Mouse (Mus musculus) forebrain, postnatal 0 days (tissue): ENCODE measurements around the gene Hist1h2bg. TPM values are rescaled to one million over a fixed set of nuclear protein-coding genes. Genes with fewer than 3 reads are reported as not detected.
"Not testable (repeated sequence)": the region's sequence is repeated elsewhere in the genome, so short reads cannot be mapped to it uniquely, and the experiment has no call there.

Experiments used
- ATAC-seq: fragments of 200-750 bp; cut with Nextera tagmentation; 2 replicates; pipeline ENCODE4 v1.8.0; 2017; ENCODE audit warnings: mild to moderate bottlenecking, moderate library complexity
- DNase-seq: peaks from one replicate; pipeline ENCODE4 v3.0.0-alpha.2; 2015
- H3K27ac ChIP-seq: fragments of 300-500 bp; sonication (generic); 2 replicates; pipeline ENCODE4 v1.5.1; 2014; ENCODE audit warnings: low read depth, mild to moderate bottlenecking, antibody characterized with exemption, low read length, moderate library complexity, mixed read lengths
- H3K27me3 ChIP-seq: fragments of 300-500 bp; sonication (generic); 2 replicates; pipeline ENCODE4 v1.6.1; 2014; ENCODE audit warnings: mild to moderate bottlenecking, low read length, mixed read lengths; ENCODE audit not compliant: insufficient read depth
- H3K36me3 ChIP-seq: fragments of 300-500 bp; sonication (generic); 2 replicates; pipeline ENCODE4 v1.6.1; 2014; ENCODE audit warnings: mild to moderate bottlenecking, moderate library complexity; ENCODE audit not compliant: insufficient read depth
- H3K4me1 ChIP-seq: fragments of 300-500 bp; sonication (generic); 2 replicates; pipeline ENCODE4 v1.6.1; 2014; ENCODE audit warnings: antibody characterized with exemption; ENCODE audit not compliant: insufficient read depth
- H3K4me2 ChIP-seq: fragments of 300-500 bp; sonication (generic); 2 replicates; pipeline ENCODE4 v1.6.1; 2014; ENCODE audit warnings: low read depth, mild to moderate bottlenecking, moderate library complexity
- H3K4me3 ChIP-seq: fragments of 300-500 bp; sonication (generic); 2 replicates; pipeline ENCODE4 v1.5.1; 2014; ENCODE audit warnings: low read depth, low read length, mixed read lengths
- H3K9ac ChIP-seq: fragments of 300-500 bp; sonication (generic); 2 replicates; pipeline ENCODE4 v1.6.1; 2014; ENCODE audit warnings: mild to moderate bottlenecking
- H3K9me3 ChIP-seq: fragments of 300-500 bp; sonication (generic); 2 replicates; pipeline ENCODE4 v1.6.1; 2016; ENCODE audit warnings: low read length
- CTCF ChIP-seq: sonication (generic); IDR thresholded peaks from 2 replicates; pipeline ENCODE4 v1.5.1; 2016; ENCODE audit warnings: antibody characterized with exemption, control low read depth, low read depth
- WGBS: fragments of 180-500 bp; shearing (Covaris S2); extraction: QIAGEN DNeasy Blood & Tissue Kit; methylation state at CpG from one replicate; pipeline ENCODE4 v1.1.7; 2014; 5-methylcytosine and 5-hydroxymethylcytosine counted together
- polyA plus RNA-seq: library from polyadenylated mRNA; unstranded; fragments of >200 nt; fragmentation: Nextera tagmentation; extraction: Ambion mirVana; gene quantifications from 2 replicates; pipeline ENCODE4 v1.2.1, GENCODE M21; 2015
- total RNA-seq: library from RNA; depleted of rRNA; stranded (reverse); fragments of >200 nt; gene quantifications from 2 replicates; pipeline ENCODE4 v1.2.3, GENCODE M21; 2014

Gene Hist1h2bg
- total and polyA plus RNA-seq, 2 experiments from 2014 or later, result 3.6 to 367 TPM

DNA sequence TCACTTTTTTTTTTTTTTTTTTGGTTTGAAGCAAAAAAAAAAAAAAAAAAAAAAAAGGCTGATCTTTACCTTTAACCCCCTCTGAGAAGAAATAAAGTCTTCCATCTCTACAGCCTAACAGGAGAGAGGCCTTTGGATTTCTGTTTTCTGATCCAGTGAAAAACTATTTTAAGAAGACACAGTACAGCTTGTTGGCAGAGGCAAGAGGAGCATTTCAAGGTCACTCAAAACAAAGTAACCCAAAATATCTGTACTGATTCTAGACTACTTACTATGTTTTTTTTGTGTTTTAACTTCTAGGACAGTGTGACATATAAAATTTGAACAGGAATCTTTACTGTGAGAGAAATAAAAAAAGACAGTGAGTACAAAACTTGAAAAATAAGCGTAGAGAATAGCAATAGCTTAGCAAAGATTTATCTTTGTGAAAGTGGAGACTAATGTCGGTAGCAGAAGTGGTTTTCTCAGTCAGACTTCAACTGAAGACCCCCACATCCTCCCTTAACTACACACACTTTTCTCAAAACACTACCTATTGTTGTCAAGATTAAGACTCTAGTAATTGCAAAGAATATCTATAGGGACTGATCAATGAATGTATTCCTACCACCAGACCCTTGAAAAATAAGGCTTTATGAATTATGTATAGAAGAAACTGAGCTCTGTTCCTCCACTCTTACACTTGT is 41.6 kb upstream of the Hist1h2bg start:
- H3K27me3 ChIP-seq, result no peaks in the 10 kb centered on the region
- no peaks in the 10 kb centered on the region for H3K9me3 ChIP-seq
- peak overlapping the region; percentile 68 for H3K4me3 ChIP-seq
- TF ChIP-seq CTCF, result no peak
- 35% methylated on average over 2 of the region's 2 CpGs for WGBS
- H3K27ac ChIP-seq, result peak overlapping the region; percentile 98
- peak overlapping the region; percentile 82 for H3K9ac ChIP-seq
- DNase-seq (no peak), ATAC-seq (no peak)
- no peaks in the 10 kb centered on the region for H3K36me3 ChIP-seq
- H3K4me2 ChIP-seq, result peak overlapping the region; percentile 72
- peaks cover 20% of the 10 kb centered on the region for H3K4me1 ChIP-seq

DNA sequence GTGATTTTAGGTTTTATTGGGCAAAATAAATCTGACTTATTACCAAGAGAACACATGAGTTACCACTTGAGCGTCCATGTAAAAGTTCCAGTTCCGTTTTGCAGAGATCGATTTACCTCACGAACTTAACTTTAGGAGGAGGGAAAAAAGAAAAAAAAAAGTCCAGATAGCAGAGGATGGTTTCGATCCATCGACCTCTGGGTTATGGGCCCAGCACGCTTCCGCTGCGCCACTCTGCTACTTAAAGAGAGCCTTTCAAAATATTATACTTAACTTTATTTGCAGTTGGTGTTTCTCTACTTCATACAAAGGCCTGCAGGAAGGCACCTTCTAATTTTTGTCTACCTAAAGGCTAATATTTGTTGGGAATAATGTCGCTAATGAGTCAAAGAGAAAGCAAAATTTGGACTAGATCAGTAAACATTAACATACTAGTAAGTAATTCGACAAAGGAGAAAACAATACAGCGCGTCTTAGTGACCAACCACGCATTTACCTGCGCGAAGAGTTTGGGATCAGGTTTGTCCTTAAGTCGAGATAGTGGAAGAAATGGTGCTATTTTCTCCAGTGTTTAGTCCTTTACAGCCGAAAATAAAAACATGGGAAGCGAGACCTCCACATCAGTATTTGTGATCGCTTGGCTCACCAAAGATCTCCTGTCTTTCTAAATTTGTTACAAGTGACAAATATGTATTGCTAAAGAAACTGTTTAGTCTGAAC is 40.9 kb upstream of the Hist1h2bg start:
- DNase-seq, result peak; percentile 85

DNA sequence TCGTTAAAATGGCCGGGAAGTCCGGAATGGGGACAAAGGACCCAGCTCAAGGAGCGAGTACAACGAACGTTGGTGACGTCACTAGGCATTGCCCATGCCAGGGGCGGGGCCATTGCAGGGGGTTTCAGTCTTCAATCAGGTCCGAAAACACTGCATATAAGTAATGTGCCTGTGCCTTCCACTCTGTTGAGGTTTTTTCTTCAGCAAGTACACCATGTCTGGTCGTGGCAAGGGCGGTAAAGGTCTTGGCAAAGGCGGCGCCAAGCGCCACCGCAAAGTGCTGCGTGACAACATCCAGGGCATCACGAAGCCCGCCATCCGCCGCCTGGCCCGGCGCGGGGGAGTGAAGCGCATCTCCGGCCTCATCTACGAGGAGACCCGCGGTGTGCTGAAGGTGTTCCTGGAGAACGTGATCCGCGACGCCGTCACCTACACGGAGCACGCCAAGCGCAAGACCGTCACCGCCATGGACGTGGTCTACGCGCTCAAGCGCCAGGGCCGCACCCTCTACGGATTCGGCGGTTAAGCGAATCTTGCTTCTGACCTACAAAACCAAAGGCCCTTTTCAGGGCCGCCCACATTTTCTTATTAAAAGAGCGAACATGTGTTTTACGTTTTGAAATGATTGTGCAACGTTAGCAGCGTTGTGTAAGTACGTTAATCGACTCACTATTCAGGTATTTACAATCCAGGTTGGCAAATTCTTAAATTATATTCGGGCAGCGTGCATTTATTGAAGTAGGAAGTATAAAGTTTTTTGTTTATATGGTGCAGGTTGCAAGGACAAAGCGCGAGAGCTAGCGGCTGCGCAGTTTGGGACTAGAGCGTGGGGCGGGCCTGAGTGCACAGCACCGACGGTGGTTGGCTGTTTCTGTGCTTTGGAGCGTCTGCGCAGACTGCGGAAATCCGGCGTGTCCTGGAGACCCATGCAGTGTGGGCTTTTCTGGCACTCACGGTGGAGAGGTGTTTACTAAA is 40.0 kb upstream of the Hist1h2bg start, which contains the start of gene Hist1h4h:
Gene Hist1h4h, plus strand, starts transcription at position 150 of the 975 bp plus-strand sequence.
- peak within 1 kb of the TSS; percentile 72 for H3K4me2 ChIP-seq
- H3K9ac ChIP-seq, result peak within 1 kb of the TSS; percentile 82
- H3K9me3 ChIP-seq, result no peaks in the 10 kb centered on the region
- TF ChIP-seq CTCF, result no peak
- ATAC-seq (peak; percentile 87), DNase-seq (peak; percentile 99)
- H3K27me3 ChIP-seq, result no peaks in the 10 kb centered on the region
- H3K36me3 ChIP-seq, result no peaks in the 10 kb centered on the region
- H3K4me3 ChIP-seq, result peak within 1 kb of the TSS; percentile 68
- peaks cover 22% of the 10 kb centered on the region for H3K4me1 ChIP-seq
- under 1% methylated on average over 57 of the region's 70 CpGs for WGBS
- peak within 1 kb of the TSS; percentile 98 for H3K27ac ChIP-seq

More for the DNA sequence above, 40.9 kb upstream of the Hist1h2bg start:
- H3K36me3 ChIP-seq, result no peaks in the 10 kb centered on the region
- peak overlapping the region; percentile 82 for H3K9ac ChIP-seq
- peak; percentile 7; the same call in 1 of the 2 replicates for ATAC-seq
- peak overlapping the region; percentile 98 for H3K27ac ChIP-seq
- no peaks in the 10 kb centered on the region for H3K27me3 ChIP-seq
- under 1% methylated on average over 20 of the region's 20 CpGs for WGBS
- TF ChIP-seq CTCF, result no peak
- H3K4me3 ChIP-seq, result peak overlapping the region; percentile 68
- H3K4me2 ChIP-seq, result peak overlapping the region; percentile 72
- no peaks in the 10 kb centered on the region for H3K9me3 ChIP-seq
- H3K4me1 ChIP-seq, result peaks cover 22% of the 10 kb centered on the region

DNA sequence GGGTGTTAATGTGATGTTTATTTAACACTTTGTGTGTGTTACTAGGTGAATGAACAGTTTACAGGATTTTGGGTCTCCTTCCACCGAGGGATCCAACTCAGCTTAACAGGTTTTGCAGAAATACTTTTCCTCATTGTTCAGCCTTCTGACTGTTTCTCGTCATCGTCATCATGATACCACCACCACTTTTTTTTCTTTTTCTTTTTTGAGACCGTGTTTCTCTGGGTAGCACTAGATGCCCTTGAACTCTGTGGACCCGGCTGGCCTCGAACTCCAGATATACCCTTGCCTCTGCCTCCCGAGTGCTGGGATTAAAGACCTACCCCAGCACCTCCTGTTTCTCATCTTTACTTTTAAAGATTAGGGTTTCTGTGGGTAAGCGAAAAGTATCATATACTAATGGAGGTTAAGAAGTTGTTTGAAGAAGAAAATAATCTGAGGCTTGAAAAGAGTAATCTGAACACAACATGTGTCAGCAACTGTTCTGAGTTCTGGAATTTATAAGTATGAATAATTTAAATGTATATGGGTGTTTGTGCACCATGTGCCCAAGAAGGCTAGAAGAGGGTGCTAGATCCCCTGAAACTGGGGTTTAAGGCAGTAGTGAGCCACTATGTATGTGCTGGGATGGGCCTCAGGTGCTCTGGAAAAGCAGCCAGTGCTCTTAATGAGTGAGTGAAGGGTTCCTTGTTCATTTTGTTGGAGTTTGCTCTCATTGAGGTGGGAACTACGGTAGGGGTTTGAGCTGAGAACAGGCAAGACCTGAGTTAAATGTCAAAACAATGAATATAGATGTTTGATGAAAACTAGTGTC is 38.7 kb upstream of the Hist1h2bg start:
- WGBS, result 13% methylated on average over 9 of the region's 9 CpGs
- no peaks in the 10 kb centered on the region for H3K36me3 ChIP-seq
- no peaks in the 10 kb centered on the region for H3K27me3 ChIP-seq
- DNase-seq, result no peak
- H3K27ac ChIP-seq, result peak overlapping the region; percentile 98; the same call in 1 of the 2 replicates
- no peaks in the 10 kb centered on the region for H3K9me3 ChIP-seq
- H3K4me3 ChIP-seq, result peak overlapping the region; percentile 68
- ATAC-seq, result no peak
- no peak for TF ChIP-seq CTCF
- peak overlapping the region; percentile 72 for H3K4me2 ChIP-seq
- peaks cover 22% of the 10 kb centered on the region for H3K4me1 ChIP-seq
- H3K9ac ChIP-seq, result peak overlapping the region; percentile 82; the same call in 1 of the 2 replicates

DNA sequence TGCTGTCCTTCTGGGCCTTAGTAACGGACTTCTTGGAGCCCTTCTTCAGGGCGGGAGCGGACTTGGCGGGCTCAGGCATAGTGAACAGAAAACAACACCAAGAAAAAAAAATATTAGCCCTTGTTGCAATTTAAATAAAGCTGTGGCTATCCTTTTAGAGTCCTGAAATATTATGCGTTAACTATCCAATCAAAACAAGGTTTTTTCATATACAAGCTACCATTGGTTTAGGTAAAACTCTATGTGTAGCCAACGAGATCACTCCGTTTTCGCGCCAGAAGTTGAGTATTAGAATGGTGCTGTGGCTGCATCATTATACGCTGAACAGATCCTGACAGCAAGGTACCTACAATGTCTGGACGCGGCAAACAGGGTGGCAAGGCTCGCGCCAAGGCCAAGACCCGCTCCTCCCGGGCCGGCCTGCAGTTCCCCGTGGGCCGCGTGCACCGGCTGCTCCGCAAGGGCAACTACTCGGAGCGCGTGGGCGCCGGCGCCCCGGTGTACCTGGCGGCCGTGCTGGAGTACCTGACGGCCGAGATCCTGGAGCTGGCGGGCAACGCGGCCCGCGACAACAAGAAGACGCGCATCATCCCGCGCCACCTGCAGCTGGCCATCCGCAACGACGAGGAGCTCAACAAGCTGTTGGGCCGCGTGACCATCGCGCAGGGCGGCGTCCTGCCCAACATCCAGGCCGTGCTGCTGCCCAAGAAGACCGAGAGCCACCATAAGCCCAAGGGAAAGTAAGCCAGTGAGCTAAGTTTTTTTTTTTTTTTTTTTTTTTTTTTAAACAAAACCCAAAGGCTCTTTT is 37.4 kb upstream of the Hist1h2bg start, which contains the start of gene Hist1h2af:
Gene Hist1h2af, plus strand, starts transcription at position 347 of the 808 bp plus-strand sequence.
- not testable (repeated sequence) for H3K9me3 ChIP-seq, H3K36me3 ChIP-seq, H3K27me3 ChIP-seq
- H3K4me1 ChIP-seq, result peaks cover 22% of the 10 kb centered on the region
- peak within 1 kb of the TSS; percentile 67 for H3K27ac ChIP-seq
- DNase-seq (peak; percentile 90), ATAC-seq (peak; percentile 30; the same call in 1 of the 2 replicates)
- peak within 1 kb of the TSS; percentile 47 for H3K4me3 ChIP-seq
- H3K9ac ChIP-seq, result peak within 1 kb of the TSS; percentile 22
- peak within 1 kb of the TSS; percentile 72 for H3K4me2 ChIP-seq
- under 1% methylated on average over 19 of the region's 53 CpGs for WGBS
